Mouse (Mus musculus): ENCODE data around the gene Nanos2.
A peak's percentile ranks its signal among the peaks of the same experiment; 100 is the strongest.

DNA sequence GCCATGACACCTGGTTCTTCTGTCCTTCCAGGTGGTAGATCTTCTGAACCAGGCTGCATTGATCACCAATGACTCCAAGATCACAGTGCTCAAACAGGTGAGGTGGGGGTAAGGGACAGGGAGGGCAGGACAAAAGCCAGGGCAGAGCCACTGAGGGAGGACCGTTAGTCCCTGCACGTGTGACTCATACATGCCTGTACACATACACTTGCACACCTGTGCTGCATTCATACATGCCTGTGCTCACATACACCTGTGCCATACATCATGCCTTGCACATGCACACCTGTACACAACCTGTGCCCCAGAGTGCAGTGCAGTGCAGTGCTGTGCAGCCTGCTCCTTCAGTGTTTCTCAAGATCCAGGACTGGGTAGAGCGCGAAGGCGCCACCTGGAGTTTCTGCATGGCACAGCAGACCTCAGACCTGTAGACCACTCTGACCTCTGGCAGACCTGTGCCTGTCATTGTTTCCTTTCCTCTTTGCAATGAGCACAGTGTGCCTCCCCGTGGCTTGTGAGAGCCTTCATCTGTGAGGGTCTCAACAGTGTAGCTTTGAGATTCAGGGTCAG lies 42.0 kb downstream of the Nanos2 start:
- peak; percentile 77 for TF ChIP-seq CTCF (IDR thresholded peaks at IDR 0.05; ENCODE audit: borderline replicate concordance, extremely low read depth, insufficient read depth, insufficient read length)
- TF ChIP-seq POLR2A (IDR thresholded peaks at IDR 0.05; ENCODE audit: borderline replicate concordance, extremely low read depth, insufficient read depth, insufficient read length, poor library complexity, severe bottlenecking) = no peak

Measured in brain, embryonic 14.5 days (tissue).